Mouse (Mus musculus) forebrain, embryonic 11.5 days (tissue): ENCODE data around the gene Rps6ka5. TPM values are rescaled to one million over a fixed set of nuclear protein-coding genes. Genes with fewer than 3 reads are reported as not detected.

Experiments
- ATAC-seq: fragments of 200-750 bp; cut with Nextera tagmentation; replicated peaks from 2 replicates; pipeline ENCODE4 v1.8.0; 2017; ENCODE audit warnings: moderate TSS enrichment; ENCODE audit not compliant: low FRiP score
- DNase-seq: peaks from one replicate; pipeline ENCODE4 v3.0.0-alpha.2; 2017; ENCODE audit warnings: low spot score
- H3K27ac ChIP-seq: fragments of 300-500 bp; sonication (generic); 2 replicates; pipeline ENCODE4 v1.5.1; 2014; ENCODE audit warnings: low read depth, low read length
- H3K27me3 ChIP-seq: fragments of 300-500 bp; sonication (generic); 2 replicates; pipeline ENCODE4 v1.6.1; 2014; ENCODE audit warnings: mild to moderate bottlenecking, low read length, mixed read lengths; ENCODE audit not compliant: control insufficient read depth, insufficient read depth
- H3K36me3 ChIP-seq: fragments of 300-500 bp; sonication (generic); 2 replicates; pipeline ENCODE4 v1.6.1; 2014; ENCODE audit warnings: mild to moderate bottlenecking, low read length, moderate library complexity, mixed read lengths; ENCODE audit not compliant: control insufficient read depth, insufficient read depth
- H3K4me1 ChIP-seq: fragments of 300-500 bp; sonication (generic); replicated peaks from 2 replicates; pipeline ENCODE4 v1.6.1; 2014; ENCODE audit warnings: low read length, mixed read lengths; ENCODE audit not compliant: control insufficient read depth, insufficient read depth
- H3K4me2 ChIP-seq: fragments of 300-500 bp; sonication (generic); 2 replicates; pipeline ENCODE4 v1.6.1; 2014; ENCODE audit warnings: low read depth, mild to moderate bottlenecking, low read length, moderate library complexity, mixed read lengths; ENCODE audit not compliant: severe bottlenecking
- H3K4me3 ChIP-seq: fragments of 300-500 bp; sonication (generic); 2 replicates; pipeline ENCODE4 v1.5.1; 2014; ENCODE audit warnings: low read depth, low read length
- H3K9ac ChIP-seq: fragments of 300-500 bp; sonication (generic); 2 replicates; pipeline ENCODE4 v1.6.1; 2014; ENCODE audit warnings: low read length
- H3K9me3 ChIP-seq: fragments of 300-500 bp; sonication (generic); 2 replicates; pipeline ENCODE4 v1.6.1; 2016; ENCODE audit warnings: low read length, mixed read lengths; ENCODE audit not compliant: control insufficient read depth
- WGBS: fragments of 180-500 bp; shearing (Covaris S2); extraction: QIAGEN DNeasy Blood & Tissue Kit; methylation state at CpG from one replicate; pipeline ENCODE4 v1.1.7; 2014; 5-methylcytosine and 5-hydroxymethylcytosine counted together
- polyA plus RNA-seq: library from polyadenylated mRNA; unstranded; fragments of >200 nt; fragmentation: Nextera tagmentation; extraction: Ambion mirVana; gene quantifications from 2 replicates; pipeline ENCODE4 v1.2.1, GENCODE M21; 2014

Gene Rps6ka5
- polyA plus RNA-seq, 1 experiment from 2014 or later, result 3.5 TPM

GRCm38 (mm10) chr12:100543437-100544193 is 183.2 kb downstream of the Rps6ka5 start:
- 75% methylated on average over 6 of the region's 6 CpGs for WGBS

GRCm38 (mm10) chr12:100542494-100542893 is 184.3 kb downstream of the Rps6ka5 start:
- H3K27ac ChIP-seq, result no peak overlapping the region
- DNase-seq (no peak), ATAC-seq (no peak)
- H3K9ac ChIP-seq, result no peak overlapping the region
- no peak overlapping the region for H3K4me3 ChIP-seq
- H3K36me3 ChIP-seq, result no peaks in the 10 kb centered on the region
- no peaks in the 10 kb centered on the region for H3K4me1 ChIP-seq
- H3K9me3 ChIP-seq, result no peaks in the 10 kb centered on the region
- no peaks in the 10 kb centered on the region for H3K27me3 ChIP-seq
- no peak overlapping the region for H3K4me2 ChIP-seq
- 91% methylated on average over 6 of the region's 6 CpGs for WGBS

More at GRCm38 (mm10) chr12:100543437-100544193, 183.2 kb downstream of the Rps6ka5 start:
- H3K9me3 ChIP-seq, result no peaks in the 10 kb centered on the region
- H3K4me3 ChIP-seq, result no peak overlapping the region
- no peak overlapping the region for H3K4me2 ChIP-seq
- H3K4me1 ChIP-seq, result no peaks in the 10 kb centered on the region
- no peak overlapping the region for H3K27ac ChIP-seq
- no peak overlapping the region for H3K9ac ChIP-seq
- DNase-seq (no peak), ATAC-seq (no peak)
- H3K36me3 ChIP-seq, result no peaks in the 10 kb centered on the region
- no peaks in the 10 kb centered on the region for H3K27me3 ChIP-seq

- H3K36me3 ChIP-seq, result no peaks in the 10 kb centered on the region
- H3K27me3 ChIP-seq, result no peaks in the 10 kb centered on the region
- H3K9me3 ChIP-seq, result no peaks in the 10 kb centered on the region
- no peak for ATAC-seq
- no peak overlapping the region for H3K4me2 ChIP-seq
- WGBS, result 56% methylated on average over 3 of the region's 3 CpGs
- DNase-seq, result no peak
- H3K4me3 ChIP-seq, result no peak overlapping the region
- no peak overlapping the region for H3K9ac ChIP-seq
- no peaks in the 10 kb centered on the region for H3K4me1 ChIP-seq
- H3K27ac ChIP-seq, result no peak overlapping the region
Measured at GRCm38 (mm10) chr12:100542076-100542475, 184.7 kb downstream of the Rps6ka5 start.

- H3K36me3 ChIP-seq, result no peaks in the 10 kb centered on the region
- no peak overlapping the region for H3K27ac ChIP-seq
- H3K4me1 ChIP-seq, result no peaks in the 10 kb centered on the region
- no peak overlapping the region for H3K4me3 ChIP-seq
- WGBS, result 78% methylated on average over 9 of the region's 9 CpGs
- no peak overlapping the region for H3K9ac ChIP-seq
- DNase-seq (no peak), ATAC-seq (no peak)
- no peaks in the 10 kb centered on the region for H3K27me3 ChIP-seq
- H3K4me2 ChIP-seq, result no peak overlapping the region
- no peaks in the 10 kb centered on the region for H3K9me3 ChIP-seq
Measured at GRCm38 (mm10) chr12:100539158-100539714, 187.5 kb downstream of the Rps6ka5 start.

GRCm38 (mm10) chr12:100538445-100539157 is 188.2 kb downstream of the Rps6ka5 start:
- Histone ChIP-seq H3K9ac (no peak overlapping the region), H3K4me2 (no peak overlapping the region), H3K27ac (no peak overlapping the region), H3K36me3 (no peaks in the 10 kb centered on the region), H3K4me1 (no peaks in the 10 kb centered on the region), H3K9me3 (no peaks in the 10 kb centered on the region), H3K4me3 (no peak overlapping the region), H3K27me3 (no peaks in the 10 kb centered on the region)
- ATAC-seq (no peak), DNase-seq (no peak)
- 66% methylated on average over 7 of the region's 7 CpGs for WGBS

- WGBS, result 85% methylated on average over 11 of the region's 11 CpGs
- no peaks in the 10 kb centered on the region for H3K36me3 ChIP-seq
- H3K9me3 ChIP-seq, result no peaks in the 10 kb centered on the region
- H3K4me1 ChIP-seq, result no peaks in the 10 kb centered on the region
- no peak overlapping the region for H3K9ac ChIP-seq
- DNase-seq (no peak), ATAC-seq (no peak)
- H3K27ac ChIP-seq, result no peak overlapping the region
- no peak overlapping the region for H3K4me2 ChIP-seq
- H3K4me3 ChIP-seq, result no peak overlapping the region
- H3K27me3 ChIP-seq, result no peaks in the 10 kb centered on the region
Measured at GRCm38 (mm10) chr12:100537091-100537490, 189.7 kb downstream of the Rps6ka5 start.

- Histone ChIP-seq H3K4me3 (no peak overlapping the region), H3K36me3 (no peaks in the 10 kb centered on the region), H3K27ac (no peak overlapping the region), H3K9me3 (no peaks in the 10 kb centered on the region), H3K4me2 (no peak overlapping the region), H3K27me3 (no peaks in the 10 kb centered on the region), H3K4me1 (no peaks in the 10 kb centered on the region), H3K9ac (no peak overlapping the region)
- 43% methylated on average over 12 of the region's 12 CpGs for WGBS
- DNase-seq (no peak), ATAC-seq (no peak)
Measured at GRCm38 (mm10) chr12:100535028-100535427, 191.8 kb downstream of the Rps6ka5 start.

GRCm38 (mm10) chr12:100534028-100534427 is 192.8 kb downstream of the Rps6ka5 start:
- Histone ChIP-seq H3K9me3 (no peaks in the 10 kb centered on the region), H3K27ac (no peak overlapping the region), H3K9ac (no peak overlapping the region), H3K27me3 (no peaks in the 10 kb centered on the region), H3K4me1 (0 out of 2 replicates have a peak, but pooled peaks cover 3% of the 10 kb centered on the region), H3K4me2 (no peak overlapping the region), H3K36me3 (no peaks in the 10 kb centered on the region), H3K4me3 (no peak overlapping the region)
- DNase-seq (no peak), ATAC-seq (no peak)
- WGBS, result 51% methylated on average over 3 of the region's 3 CpGs
